Mouse (Mus musculus): ENCODE data around the gene Styx.
"Not testable (repeated sequence)": the region's sequence is repeated elsewhere in the genome, so short reads cannot be mapped to it uniquely, and the experiment has no call there.

Styx gene

DNA sequence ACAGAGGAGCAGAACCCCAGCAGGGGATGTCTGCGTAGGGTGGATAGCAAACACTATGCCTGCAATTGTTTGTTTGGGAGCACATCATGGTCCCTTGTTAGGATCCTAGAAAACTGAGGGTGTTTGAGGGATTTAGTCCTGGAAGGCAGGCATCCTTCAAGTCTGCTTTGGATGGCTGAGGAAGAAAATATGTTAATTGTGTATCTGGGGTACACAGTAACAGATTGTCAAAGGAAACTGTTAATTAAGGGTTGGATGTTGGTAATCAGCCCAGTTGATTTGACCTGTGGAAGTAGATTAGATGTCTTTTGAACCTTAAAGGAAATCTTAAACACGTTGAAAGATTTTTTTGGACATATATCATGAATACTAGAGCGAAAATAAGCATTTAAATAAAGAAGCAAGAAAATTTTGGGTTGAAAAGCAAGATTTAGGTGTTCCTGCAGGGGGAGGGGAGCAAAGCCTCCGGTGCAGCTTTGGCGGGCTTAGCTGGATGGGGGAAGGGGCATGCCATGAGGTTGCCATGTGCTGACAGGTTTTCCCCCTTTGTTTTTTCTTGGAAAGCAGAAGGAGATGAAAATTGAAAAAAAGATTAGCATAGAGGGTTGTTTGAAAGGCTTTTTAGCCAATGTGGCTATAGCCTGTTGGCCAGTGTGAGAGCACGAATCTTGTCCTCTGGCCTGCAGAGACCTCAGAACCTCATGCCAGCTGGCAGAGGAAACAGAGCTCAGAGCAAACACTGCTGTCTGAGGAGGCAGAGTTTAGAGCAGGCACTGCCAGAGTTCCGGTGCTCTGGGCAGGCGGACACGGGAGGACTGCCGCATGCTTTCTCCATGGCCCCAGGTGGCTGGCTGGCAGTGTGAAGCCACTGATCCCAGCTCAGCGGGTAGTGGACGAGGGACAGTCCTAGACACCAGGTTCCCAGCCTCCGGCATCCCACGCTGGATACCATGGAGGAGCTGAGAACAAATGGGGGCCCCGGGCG lies 13.6 kb downstream of the Styx start:
- DNase-seq (ENCODE audit: extremely low read depth, low read depth, low spot score), result no peak

DNA sequence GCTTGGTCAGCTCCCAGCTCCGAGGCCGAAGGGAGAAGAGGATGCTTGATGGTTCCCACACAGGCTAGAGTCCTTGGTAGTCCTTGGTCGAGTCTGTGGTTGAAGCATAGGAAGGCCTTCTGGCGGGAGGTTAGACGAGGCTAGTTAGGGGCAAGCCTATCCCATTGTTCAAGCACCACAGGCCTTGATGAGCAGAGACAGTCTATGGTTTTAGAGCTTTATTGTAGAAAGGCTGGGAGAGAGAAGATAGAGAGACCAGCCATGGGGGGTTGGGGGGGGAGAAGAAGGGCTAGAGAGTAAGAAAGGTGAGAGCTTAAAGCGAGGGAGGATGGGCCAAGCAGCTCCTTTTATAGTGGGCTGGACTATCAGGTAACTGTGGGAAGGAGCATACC lies 14.3 kb downstream of the Styx start:
- DNase-seq (ENCODE audit: extremely low read depth, low read depth, low spot score), result no peak

DNA sequence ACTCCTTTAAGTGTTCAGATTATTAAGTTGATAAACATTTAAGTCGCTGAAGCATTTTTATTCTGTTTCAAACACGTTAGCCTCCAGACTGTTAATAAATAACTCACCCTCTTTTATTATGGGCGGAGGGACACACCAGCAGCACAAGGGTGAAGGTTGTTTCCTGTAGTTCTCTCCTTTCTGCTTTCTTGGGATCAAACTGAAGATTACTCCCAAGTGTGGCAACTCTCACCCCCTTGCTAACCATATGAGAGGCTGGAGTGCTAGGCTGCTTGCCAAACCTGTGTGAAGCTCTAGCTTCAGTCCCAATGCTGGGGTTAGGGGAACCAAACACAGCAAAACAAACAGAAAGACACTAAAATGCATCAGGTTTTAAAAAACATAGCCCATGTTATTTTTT lies 27.9 kb downstream of the Styx start:
- DNase-seq (ENCODE audit: extremely low read depth, low read depth, low spot score), result no peak

DNA sequence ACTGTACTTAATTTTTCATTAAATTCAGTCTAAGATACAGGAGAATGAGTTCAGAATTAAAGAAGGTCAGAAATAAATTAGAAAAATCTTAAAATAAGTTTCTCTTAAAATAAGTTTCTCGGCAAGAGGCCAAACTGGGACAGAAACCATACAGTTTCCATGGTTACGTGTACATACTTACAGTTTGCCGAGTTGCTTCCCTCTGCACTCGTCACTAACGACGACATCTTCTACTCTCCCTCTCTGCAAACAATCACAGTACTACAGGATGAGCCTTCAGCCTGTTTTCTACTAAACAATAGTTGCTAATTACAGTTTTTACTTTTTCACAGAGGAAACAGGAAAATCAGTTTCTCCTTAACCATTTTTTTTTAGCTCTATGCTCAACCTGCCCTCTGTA lies 29.9 kb downstream of the Styx start:
- DNase-seq (ENCODE audit: extremely low read depth, low read depth, low spot score), result no peak

DNA sequence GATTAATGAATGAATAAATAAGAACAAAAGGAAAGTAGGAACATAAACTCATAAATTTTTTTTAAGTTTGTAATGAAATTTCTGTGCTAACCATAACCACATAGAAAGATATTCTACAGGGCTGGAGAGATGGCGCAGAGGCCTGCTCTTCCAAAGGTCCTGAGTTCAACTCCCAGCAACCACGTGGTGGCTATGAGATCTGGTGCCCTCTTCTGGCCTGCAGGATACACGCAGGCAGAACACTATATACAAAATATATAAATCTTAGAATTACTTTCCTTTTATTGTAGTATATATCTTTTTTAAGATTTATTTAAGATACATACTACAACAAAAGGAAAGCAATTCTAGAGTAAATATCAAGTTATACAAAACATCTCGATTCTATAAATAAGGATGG lies 32.0 kb downstream of the Styx start:
- no peak for DNase-seq (ENCODE audit: extremely low read depth, low read depth, low spot score)

DNA sequence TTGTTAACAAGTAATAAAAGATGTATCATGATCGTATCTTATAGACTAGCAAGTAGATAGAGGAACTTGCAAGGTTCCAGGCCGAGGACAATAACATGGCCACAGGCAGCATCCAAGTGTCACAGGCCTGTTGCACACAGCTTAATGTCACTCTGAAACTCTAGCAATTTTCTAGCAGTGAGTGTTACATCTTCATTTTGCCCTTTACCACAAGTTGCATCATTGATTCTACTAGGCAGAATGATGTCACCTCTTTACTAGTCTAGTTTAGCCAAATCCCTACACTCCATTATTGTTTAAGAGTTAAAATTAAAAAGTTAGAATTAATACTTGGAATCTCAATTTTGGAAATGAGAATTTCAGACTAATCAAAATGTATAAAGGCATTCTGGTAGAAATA lies 34.7 kb downstream of the Styx start:
- no peak for DNase-seq (ENCODE audit: extremely low read depth, low read depth, low spot score)

DNA sequence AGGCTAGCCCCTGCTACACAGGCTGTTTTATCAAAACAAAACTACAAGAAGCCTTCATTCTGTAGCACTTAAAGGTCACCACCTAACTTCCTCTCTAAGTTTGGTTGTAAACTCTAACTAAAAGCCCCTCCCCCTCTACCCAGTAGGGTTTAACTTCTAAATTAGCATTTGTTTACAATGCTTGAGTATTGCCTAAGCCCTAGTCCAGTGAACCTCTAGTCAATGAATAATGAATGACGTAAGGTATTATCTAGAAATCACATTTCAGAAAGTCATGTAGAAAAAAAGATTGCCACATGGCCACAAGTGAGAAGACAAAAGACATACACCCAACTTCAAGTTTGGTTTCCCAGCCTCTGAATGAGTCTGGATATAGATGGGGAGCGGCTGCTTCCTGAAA lies 36.6 kb downstream of the Styx start:
- no peak for DNase-seq (ENCODE audit: extremely low read depth, low read depth, low spot score)

DNA sequence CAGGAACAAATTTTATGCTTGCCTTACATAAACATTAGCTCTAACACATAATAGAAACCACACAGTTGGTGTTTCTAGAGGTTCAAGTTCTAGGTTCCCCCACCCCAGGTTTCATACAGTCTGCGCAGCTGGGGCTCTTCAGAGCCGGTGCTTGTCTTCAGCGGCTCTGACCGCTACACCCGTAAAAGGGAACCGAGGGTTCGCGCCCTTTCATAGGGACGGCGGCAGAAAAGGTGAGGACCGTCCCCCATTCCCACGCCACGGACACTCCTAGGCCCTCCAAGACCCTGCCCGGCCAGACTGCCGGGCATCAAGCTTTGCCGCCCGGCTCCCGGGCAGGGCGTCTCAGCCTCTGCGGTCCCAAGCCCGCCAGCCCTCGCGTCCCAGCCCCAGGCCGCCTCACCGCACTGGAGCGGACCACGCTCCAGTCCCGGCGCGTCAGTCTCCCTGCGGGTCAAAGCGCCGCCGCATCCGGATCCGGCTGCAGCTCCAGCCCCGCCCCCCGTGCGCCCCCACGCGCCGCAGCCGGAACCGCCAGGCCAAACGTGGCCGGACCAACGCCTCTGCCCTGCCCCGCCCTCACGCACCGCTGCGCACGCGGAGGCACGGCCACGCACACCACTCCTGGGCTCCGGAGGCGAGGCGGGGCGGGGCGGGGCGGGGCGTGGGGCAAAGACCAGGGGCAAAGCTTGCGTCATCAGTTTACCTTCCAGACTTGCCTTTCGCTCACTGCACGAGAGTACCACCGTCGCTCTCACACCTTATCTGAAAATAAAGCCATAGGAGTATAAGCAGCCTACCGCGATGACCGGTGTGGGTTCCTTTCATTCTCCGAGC lies 37.7 kb downstream of the Styx start:
- no peak for DNase-seq (ENCODE audit: extremely low read depth, low read depth, low spot score)

DNA sequence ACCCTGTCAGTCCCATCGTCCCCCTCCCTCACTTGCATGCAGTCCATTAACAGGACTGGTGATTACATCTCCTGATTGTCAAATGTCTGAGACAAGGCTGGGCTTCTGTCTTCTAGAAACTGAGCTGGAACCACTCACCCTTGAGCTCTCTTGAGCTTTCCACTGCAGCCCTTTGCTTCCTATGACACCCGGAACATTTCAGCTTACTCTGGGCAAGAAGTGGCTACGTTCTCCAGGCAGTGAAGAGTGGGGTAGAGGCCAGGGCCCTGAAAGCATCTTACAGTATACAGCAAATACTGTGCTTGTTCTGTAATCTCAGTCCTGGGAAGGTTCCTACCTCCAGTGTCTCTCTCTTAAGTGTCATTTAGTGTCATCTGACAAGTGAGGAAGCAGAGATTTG lies 38.3 kb downstream of the Styx start:
- DNase-seq (ENCODE audit: extremely low read depth, low read depth, low spot score), result no peak

DNA sequence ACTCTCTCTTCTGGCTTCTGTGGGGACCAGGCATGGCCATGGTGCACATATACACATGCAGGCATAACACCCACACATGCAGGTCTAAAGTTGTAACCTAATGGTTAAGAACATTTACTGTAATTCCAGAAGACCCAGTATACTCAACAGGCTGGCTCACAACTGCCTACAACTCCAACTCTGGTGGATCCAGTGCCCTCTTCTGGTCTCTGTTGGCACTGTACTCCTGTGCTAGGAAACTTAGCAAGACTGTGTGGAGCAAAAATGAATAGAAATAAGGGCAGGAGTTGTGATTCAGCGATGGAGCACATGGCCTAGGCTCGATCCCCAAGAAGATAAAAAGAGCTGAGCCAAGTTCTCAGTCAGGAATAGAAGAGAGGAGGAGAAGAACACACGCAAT lies 48.9 kb downstream of the Styx start:
- DNase-seq (ENCODE audit: extremely low read depth, low read depth, low spot score), result no peak

DNA sequence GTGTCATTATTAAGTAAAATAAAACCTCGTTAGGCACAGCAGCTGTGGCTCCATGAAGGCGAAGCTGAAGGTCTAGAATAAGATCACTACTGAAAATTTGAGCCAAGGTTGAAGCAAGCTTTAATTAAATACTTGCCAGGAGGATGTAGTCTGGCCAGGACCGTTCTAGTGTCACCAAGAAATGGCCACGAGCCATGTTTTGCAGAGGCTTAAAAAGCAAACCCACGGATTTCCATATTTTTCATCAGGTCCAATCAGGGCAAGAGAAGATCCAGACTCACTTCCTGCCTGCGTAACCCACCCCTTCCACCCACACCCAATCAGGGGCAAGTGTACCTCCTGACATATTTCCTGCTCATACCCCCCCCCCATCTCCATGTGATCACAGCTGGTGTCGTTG lies 52.8 kb downstream of the Styx start:
- DNase-seq (ENCODE audit: extremely low read depth, low read depth, low spot score), result no peak

DNA sequence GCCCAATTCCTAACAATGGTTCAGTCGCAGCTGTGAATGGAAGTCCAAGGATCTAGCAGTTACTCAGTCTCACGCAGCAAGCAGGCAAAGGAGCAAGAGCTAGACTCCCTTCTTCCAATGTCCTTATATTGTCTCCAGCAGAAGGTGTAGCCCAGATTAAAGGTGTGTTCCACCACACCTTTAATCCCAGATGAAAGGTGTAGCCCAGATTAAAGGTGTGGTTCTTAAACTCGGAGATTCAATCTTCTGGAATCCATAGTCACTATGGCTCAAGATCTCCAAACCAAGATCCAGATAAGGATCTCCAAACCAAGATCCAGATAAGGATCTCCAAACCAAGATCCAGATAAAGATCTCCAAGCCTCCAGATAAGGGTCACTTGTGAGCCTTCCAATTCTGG lies 53.9 kb downstream of the Styx start, which contains the start of gene Gnpnat1:
Gene Gnpnat1, minus strand, starts transcription at position 101 of the 400 bp plus-strand sequence.
- not testable (repeated sequence) for DNase-seq (ENCODE audit: extremely low read depth, low read depth, low spot score)

DNA sequence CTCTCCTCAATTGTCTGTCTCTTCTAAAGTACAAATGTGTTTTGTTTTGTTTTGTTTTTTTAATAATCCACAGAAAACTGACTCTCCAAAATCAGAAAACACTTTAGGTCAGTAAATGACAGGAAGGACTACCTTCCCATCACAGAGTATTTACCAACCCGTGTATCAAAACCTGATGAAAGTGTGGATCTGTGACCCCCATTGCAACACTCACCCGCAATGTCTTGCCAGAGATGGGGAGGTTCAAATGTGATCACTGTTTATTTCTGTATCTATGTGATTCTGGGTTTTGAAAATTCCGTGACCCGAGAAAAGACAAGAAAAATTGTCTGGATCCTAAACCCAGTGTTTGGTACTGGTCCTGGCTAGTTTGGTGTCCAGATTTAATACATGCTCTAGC lies 65.4 kb downstream of the Styx start:
- no peak for DNase-seq (ENCODE audit: extremely low read depth, low read depth, low spot score)

DNA sequence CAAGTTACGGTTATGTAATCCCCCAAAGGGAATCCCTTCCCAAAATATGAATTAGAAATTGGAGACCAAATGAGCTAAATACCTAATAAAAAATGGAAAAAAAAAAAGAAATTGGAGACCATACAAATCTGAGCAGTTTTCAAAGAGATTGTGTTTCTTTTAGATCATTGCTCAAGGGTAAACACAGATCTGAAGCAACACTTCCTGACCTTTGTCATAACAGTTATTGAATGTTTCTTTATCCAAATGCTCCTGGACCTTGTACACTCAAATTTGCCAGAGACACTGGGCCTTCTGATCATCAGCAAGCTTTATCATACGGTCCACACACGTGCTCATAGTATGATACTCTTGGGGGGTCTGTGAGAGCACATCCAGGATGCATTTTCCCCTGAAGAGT lies 67.7 kb downstream of the Styx start:
- DNase-seq (ENCODE audit: extremely low read depth, low read depth, low spot score), result no peak

DNA sequence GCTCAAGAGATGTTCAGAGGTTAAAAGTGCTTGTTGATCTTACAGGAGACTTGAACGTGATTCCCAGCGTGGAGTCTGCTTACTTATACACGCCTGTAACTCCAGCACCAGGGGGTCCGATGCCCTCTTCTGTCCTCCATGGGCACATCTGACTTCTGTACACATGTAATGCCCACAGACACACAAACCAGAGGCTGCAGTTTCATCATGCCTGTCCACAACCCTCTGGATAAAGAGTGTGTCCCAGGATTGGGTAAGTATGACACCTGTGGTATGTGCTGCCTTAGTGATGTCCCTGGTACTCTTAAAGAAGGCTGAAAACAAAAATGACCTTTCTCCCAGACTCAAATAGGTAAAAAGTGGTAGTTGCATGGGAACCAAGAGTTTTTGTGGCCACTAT lies 68.4 kb downstream of the Styx start:
- no peak for DNase-seq (ENCODE audit: extremely low read depth, low read depth, low spot score)

DNA sequence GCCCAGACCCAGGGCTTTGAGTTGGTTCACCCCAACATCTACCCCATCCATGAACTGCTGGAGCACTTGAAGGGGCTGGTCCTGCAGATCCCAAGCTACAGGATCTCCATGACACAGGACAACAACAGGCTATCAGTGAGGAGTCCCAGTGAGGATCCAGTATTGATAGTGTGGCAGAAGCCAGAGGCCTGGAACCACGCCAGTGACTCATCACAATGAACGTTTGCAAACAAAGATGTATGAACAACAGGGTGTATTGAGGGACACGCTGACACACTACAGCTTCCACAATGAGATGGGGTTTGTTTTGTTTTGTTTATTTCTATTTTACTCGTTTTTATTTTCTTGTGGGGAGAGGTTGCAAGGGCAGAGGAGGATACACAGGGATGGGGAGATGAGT lies 71.5 kb downstream of the Styx start:
- no peak for DNase-seq (ENCODE audit: extremely low read depth, low read depth, low spot score)

DNA sequence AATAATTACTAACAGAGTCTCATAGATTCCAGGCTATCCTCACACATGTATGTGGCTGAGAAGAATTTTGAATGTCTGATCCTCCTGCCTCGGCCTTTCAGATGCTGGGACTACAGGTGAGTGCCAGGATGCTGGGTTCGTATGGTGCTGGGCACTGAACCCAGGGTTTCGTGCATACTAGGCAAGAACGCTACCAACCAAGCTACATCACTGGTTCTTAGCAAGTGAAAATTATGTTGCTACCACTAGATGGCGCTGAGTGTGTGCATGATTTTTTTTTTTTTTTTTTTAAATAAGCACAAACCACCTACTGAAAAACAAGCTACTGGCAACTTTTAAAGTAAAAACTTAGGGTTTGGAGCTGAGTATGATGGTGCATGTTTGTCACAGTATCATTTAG lies 72.3 kb downstream of the Styx start:
- no peak for DNase-seq (ENCODE audit: extremely low read depth, low read depth, low spot score)

DNA sequence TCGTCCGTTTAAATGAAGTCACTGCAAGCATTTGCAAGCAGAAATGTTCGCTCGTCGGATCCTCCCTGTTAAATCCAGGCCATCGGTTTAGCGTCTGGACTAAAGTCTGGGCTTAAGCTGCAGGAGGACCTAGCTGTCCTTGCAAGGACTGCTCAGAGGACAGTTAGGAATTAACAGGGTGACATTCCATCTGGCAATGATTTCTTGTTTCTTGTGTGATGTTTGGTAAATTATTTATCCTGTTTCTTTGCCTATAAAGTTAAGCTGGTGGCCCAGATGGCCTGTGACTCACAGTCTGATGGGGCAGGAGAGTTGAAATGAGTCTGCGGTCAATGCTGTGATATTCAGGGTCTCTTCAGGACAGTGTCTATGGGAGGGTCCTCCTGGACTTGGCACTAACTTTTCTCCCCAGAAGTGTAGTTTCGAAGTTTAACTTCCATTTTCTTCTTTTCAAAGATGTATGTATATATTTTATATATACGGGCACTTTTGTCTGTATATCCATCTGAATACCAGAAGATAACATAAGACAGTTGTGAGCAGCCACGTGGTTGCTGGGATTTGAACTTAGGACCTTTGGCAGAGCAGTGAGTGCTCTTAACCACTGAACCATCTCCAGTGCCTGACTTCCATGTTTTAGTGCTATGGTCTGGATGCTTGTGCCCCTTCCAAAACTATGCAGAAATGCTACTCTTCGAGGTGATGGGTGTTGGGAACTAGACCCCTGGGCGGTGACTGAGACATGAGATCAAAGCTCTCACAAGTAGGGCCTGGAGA lies 79.4 kb downstream of the Styx start:
- DNase-seq (ENCODE audit: extremely low read depth, low read depth, low spot score), result no peak

DNA sequence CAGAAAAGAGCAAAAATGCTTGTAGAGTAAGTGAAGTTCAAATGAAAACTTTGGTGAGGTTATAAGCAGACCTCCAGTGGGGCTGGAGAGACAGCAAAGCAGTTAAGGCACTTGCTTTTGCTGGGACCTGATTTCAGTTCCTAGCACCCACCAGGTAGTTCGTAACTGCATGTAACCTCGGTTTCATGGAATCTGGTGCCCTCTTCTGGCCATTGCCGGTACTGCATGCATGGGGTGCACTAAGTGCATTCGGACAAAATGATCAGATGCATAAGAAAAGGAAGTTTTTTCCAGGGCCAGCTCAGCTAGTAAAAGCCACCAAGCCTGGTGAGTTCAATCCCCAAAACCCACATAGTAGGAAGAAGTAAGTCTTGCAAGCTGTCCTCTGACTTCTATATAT lies 81.1 kb downstream of the Styx start:
- DNase-seq (ENCODE audit: extremely low read depth, low read depth, low spot score), result no peak

DNA sequence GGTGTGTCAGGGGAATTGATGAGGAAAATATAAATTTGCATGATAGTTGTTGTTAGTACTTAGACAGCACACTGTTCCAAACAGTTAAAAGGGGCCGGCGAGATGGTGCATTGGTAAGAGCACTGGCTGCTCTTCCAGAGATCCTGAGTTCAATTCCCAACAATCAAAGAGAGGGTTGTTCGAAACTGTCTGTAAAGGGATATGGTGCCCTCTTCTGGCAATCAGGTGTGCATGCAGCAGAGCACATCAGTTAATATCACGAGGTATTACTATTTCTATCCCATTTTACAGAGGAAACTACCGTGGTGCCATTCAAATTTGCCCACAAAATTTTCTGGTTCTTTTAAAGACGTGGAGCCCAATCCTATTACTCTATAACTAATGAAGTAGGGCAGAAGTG lies 83.3 kb downstream of the Styx start:
- no peak for DNase-seq (ENCODE audit: extremely low read depth, low read depth, low spot score)

DNA sequence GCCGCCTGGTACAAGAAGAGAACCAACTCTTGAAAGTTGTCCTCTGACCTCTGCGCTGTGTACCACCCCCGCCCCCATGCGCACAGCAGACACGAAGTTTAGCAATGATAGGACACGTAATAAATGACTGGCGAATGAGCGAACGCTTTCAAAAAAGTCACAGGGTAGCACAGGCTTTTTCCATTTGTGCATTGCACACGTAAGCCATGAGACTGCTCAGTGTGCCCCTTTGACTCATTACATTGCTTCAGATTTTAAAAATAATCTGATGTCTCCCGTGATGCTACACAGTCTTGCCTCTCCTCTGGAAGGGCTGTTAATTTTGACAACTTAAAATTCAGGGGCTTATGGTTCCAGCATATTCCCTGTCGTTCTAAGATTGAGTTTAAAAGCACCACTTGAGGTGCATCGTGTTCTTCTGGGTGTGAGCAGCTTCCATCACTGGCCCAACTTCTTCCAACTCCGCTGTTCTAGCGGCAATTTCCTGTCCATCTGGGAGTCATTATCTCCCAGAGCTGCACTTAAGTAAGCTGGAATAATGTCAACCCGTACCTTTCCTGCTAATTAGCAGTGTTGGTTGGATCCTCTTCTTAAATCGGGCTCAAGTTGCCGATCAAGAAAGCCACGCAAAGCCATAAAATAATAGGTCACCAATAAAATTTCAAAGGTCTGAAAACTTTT lies 87.5 kb downstream of the Styx start:
- no peak for DNase-seq (ENCODE audit: extremely low read depth, low read depth, low spot score)
